Comparison of ENCODE assay signal across 18 mouse cellular contexts in genomic region chr10:75145221-75145620, GRCm38 (mm10).
DNase-seq lines count a peak whose midpoint lies in the region; ATAC-seq lines count a peak whose summit lies in the region.
"Had no signal": no experiment of that assay in that cellular context is flagged by ENCODE, and none has a peak within 500 bp of the region (broad histone marks: within the 10 kb centered on the region; RNA-seq: fewer than 3 reads in every experiment).

No protein-coding gene starts in this region.

- H3K27ac ChIP-seq in liver, embryonic 12.5 days, result peak overlapping the region; percentile 48; the same call in 1 of the 2 replicates
- H3K27ac ChIP-seq in liver, embryonic 11.5 days (ENCODE audit: low read depth, low read length), result no peak overlapping the region
- H3K27ac ChIP-seq in midbrain, embryonic 15.5 days, result no peak overlapping the region
- H3K27ac ChIP-seq: embryonic facial prominence, embryonic 12.5 days; forebrain, embryonic 15.5 days; hindbrain, embryonic 12.5 days; hindbrain, postnatal 0 days had no signal

- H3K36me3 ChIP-seq in liver, embryonic 12.5 days, result peaks cover 56% of the 10 kb centered on the region
- peaks cover 7% of the 10 kb centered on the region for H3K36me3 ChIP-seq in liver, embryonic 11.5 days (ENCODE audit: control insufficient read depth, insufficient read depth, low read length)
- peaks cover 25% of the 10 kb centered on the region for H3K36me3 ChIP-seq in midbrain, embryonic 15.5 days (replicated peaks)

- no peaks in the 10 kb centered on the region for H3K27me3 ChIP-seq in liver, embryonic 12.5 days (replicated peaks)
- no peaks in the 10 kb centered on the region for H3K27me3 ChIP-seq in liver, embryonic 11.5 days (replicated peaks; ENCODE audit: control insufficient read depth, insufficient read depth, low read length)
- no peaks in the 10 kb centered on the region for H3K27me3 ChIP-seq in midbrain, embryonic 15.5 days (replicated peaks)
- H3K27me3 ChIP-seq: CH12.LX; embryonic facial prominence, embryonic 12.5 days; forebrain, embryonic 15.5 days; hindbrain, embryonic 12.5 days had no signal

- WGBS in liver, embryonic 12.5 days (ENCODE audit: insufficient replicate concordance), result 45% methylated on average over 17 of the region's 17 CpGs
- WGBS in liver, embryonic 11.5 days, result 64% methylated on average over 17 of the region's 17 CpGs
- WGBS in midbrain, embryonic 15.5 days, result 88% methylated on average over 17 of the region's 17 CpGs

- no peak overlapping the region for H3K9ac ChIP-seq in liver, embryonic 12.5 days
- H3K9ac ChIP-seq in liver, embryonic 11.5 days (ENCODE audit: low read depth, low read length), result no peak overlapping the region
- no peak overlapping the region for H3K9ac ChIP-seq in midbrain, embryonic 15.5 days
- H3K9ac ChIP-seq: embryonic facial prominence, embryonic 12.5 days; forebrain, embryonic 15.5 days; heart, embryonic 12.5 days; hindbrain, embryonic 12.5 days had no signal

- no peaks in the 10 kb centered on the region for H3K9me3 ChIP-seq in liver, embryonic 12.5 days (replicated peaks)
- H3K9me3 ChIP-seq in liver, embryonic 11.5 days (ENCODE audit: control insufficient read depth, low read length), result no peaks in the 10 kb centered on the region
- H3K9me3 ChIP-seq in midbrain, embryonic 15.5 days, result no peaks in the 10 kb centered on the region
- H3K9me3 ChIP-seq: embryonic facial prominence, embryonic 12.5 days; forebrain, embryonic 15.5 days; heart, embryonic 12.5 days; hindbrain, embryonic 12.5 days had no signal

- no peak for ATAC-seq in liver, embryonic 12.5 days
- ATAC-seq in liver, embryonic 11.5 days (replicated peaks; ENCODE audit: low FRiP score), result no peak
- ATAC-seq in hematopoietic stem cell, adult 5-6 weeks (replicated peaks in 1 of 2; ENCODE audit: insufficient read depth in 1 of 2, low FRiP score in 2 of 2, low TSS enrichment in 1 of 2, low read depth in 1 of 2, poor library complexity in 2 of 2, severe bottlenecking in 2 of 2), result peak; percentile 16 to 24; a peak in 1 of 4 replicates
- no peak for ATAC-seq in midbrain, embryonic 15.5 days (replicated peaks)
- ATAC-seq: forebrain, embryonic 15.5 days; hindbrain, postnatal 0 days had no signal

- peaks cover 12% of the 10 kb centered on the region for H3K4me1 ChIP-seq in liver, embryonic 12.5 days
- no peaks in the 10 kb centered on the region for H3K4me1 ChIP-seq in liver, embryonic 11.5 days (replicated peaks; ENCODE audit: control insufficient read depth, insufficient read depth, low read length)
- peaks cover 12% of the 10 kb centered on the region for H3K4me1 ChIP-seq in midbrain, embryonic 15.5 days
- H3K4me1 ChIP-seq: embryonic facial prominence, embryonic 12.5 days had no signal

- no peak for DNase-seq in liver, embryonic 11.5 days (ENCODE audit: low spot score)
- DNase-seq in thymus, postnatal 14 days, result peak; percentile 20
- DNase-seq in thymus, postnatal 4 days, result no peak
- no peak for DNase-seq in lung, postnatal 25 days (ENCODE audit: low spot score)
- DNase-seq: adrenal gland, postnatal 10 days; cerebellum, adult 11 months; cerebellum, adult 8-10 months; cerebellum, postnatal 14 days; gastrocnemius, postnatal 10 days had no signal

- H3K4me3 ChIP-seq in liver, embryonic 12.5 days, result no peak overlapping the region
- no peak overlapping the region for H3K4me3 ChIP-seq in liver, embryonic 11.5 days (ENCODE audit: low read depth, low read length)
- no peak overlapping the region for H3K4me3 ChIP-seq in midbrain, embryonic 15.5 days
- H3K4me3 ChIP-seq: embryonic facial prominence, embryonic 12.5 days; forebrain, embryonic 15.5 days; heart, embryonic 12.5 days; hindbrain, embryonic 12.5 days had no signal

- H3K4me2 ChIP-seq in liver, embryonic 12.5 days, result no peak overlapping the region
- no peak overlapping the region for H3K4me2 ChIP-seq in liver, embryonic 11.5 days
- no peak overlapping the region for H3K4me2 ChIP-seq in midbrain, embryonic 15.5 days
- H3K4me2 ChIP-seq: embryonic facial prominence, embryonic 12.5 days; forebrain, embryonic 15.5 days; heart, embryonic 12.5 days; hindbrain, embryonic 12.5 days had no signal

Comparison
In these comparisons a context has a peak if more than half of its experiments do, and no peak if none do; other contexts are left out.
1. ATAC-seq: peak in hematopoietic stem cell, adult 5-6 weeks (2 of 2); none in liver, embryonic 12.5 days (single experiment), liver, embryonic 11.5 days (single experiment) and midbrain, embryonic 15.5 days (single experiment).